In genomic region chr16:23519771-23520170, GRCm38 (mm10) we compare ENCODE assay signal across 10 mouse cellular contexts. TPM values are rescaled to one million over a fixed set of nuclear protein-coding genes. Genes with fewer than 3 reads are reported as not detected.
DNase-seq lines count a peak whose midpoint lies in the region; ATAC-seq lines count a peak whose summit lies in the region.
"Had no signal": no experiment of that assay in that cellular context is flagged by ENCODE, and none has a peak within 500 bp of the region (broad histone marks: within the 10 kb centered on the region; RNA-seq: fewer than 3 reads in every experiment).

No protein-coding gene starts in this region.

- H3K27ac ChIP-seq in heart, embryonic 15.5 days = peak overlapping the region; percentile 89
- H3K27ac ChIP-seq in embryonic facial prominence, embryonic 12.5 days = peak overlapping the region; percentile 81; the same call in 1 of the 2 replicates
- H3K27ac ChIP-seq in hindbrain, embryonic 15.5 days (replicated peaks) = peak overlapping the region; percentile 90
- H3K27ac ChIP-seq in midbrain, embryonic 13.5 days = peak overlapping the region; percentile 92

- H3K4me3 ChIP-seq in heart, embryonic 15.5 days = peak overlapping the region; percentile 55
- H3K4me3 ChIP-seq in embryonic facial prominence, embryonic 12.5 days = peak overlapping the region; percentile 27; the same call in 1 of the 2 replicates
- peak overlapping the region; percentile 47 for H3K4me3 ChIP-seq in hindbrain, embryonic 15.5 days
- peak overlapping the region; percentile 53 for H3K4me3 ChIP-seq in midbrain, embryonic 13.5 days (replicated peaks)

- no peak for DNase-seq in heart, postnatal 14 days
- DNase-seq in c-Kit-positive CD71-positive TER-119-positive erythroid progenitor cells, embryonic 14.5 days (ENCODE audit: low spot score) = no peak
- no peak for DNase-seq in ovary, postnatal 36 days (ENCODE audit: low spot score)
- DNase-seq in spleen, postnatal 10 days (ENCODE audit: low spot score in 2 of 2) = no peak
- DNase-seq: thymus, postnatal 4 days had no signal

- no peak for ATAC-seq in heart, embryonic 15.5 days (replicated peaks; ENCODE audit: insufficient number of reproducible peaks, insufficient read depth, low FRiP score, low read depth)
- no peak for ATAC-seq in embryonic facial prominence, embryonic 12.5 days (ENCODE audit: insufficient number of reproducible peaks, insufficient read depth, low FRiP score, low TSS enrichment)
- ATAC-seq in hindbrain, embryonic 15.5 days (ENCODE audit: low FRiP score, low read depth) = no peak
- ATAC-seq in midbrain, embryonic 13.5 days = no peak

- H3K4me1 ChIP-seq in heart, embryonic 15.5 days (replicated peaks) = peaks cover 74% of the 10 kb centered on the region
- H3K4me1 ChIP-seq in embryonic facial prominence, embryonic 12.5 days = peaks cover 44% of the 10 kb centered on the region
- peaks cover 73% of the 10 kb centered on the region for H3K4me1 ChIP-seq in hindbrain, embryonic 15.5 days (replicated peaks)
- peaks cover 80% of the 10 kb centered on the region for H3K4me1 ChIP-seq in midbrain, embryonic 13.5 days (replicated peaks)

- H3K9me3 ChIP-seq in heart, embryonic 15.5 days (replicated peaks) = no peaks in the 10 kb centered on the region
- no peaks in the 10 kb centered on the region for H3K9me3 ChIP-seq in embryonic facial prominence, embryonic 12.5 days
- H3K9me3 ChIP-seq in hindbrain, embryonic 15.5 days = no peaks in the 10 kb centered on the region
- H3K9me3 ChIP-seq in midbrain, embryonic 13.5 days = no peaks in the 10 kb centered on the region

- peak overlapping the region; percentile 65 for H3K9ac ChIP-seq in heart, embryonic 15.5 days
- H3K9ac ChIP-seq in embryonic facial prominence, embryonic 12.5 days = peak overlapping the region; percentile 10; the same call in 1 of the 2 replicates
- peak overlapping the region; percentile 64 for H3K9ac ChIP-seq in hindbrain, embryonic 15.5 days
- H3K9ac ChIP-seq in midbrain, embryonic 13.5 days (replicated peaks) = peak overlapping the region; percentile 79

- peak overlapping the region; percentile 67 for H3K4me2 ChIP-seq in heart, embryonic 15.5 days
- peak overlapping the region; percentile 47 for H3K4me2 ChIP-seq in embryonic facial prominence, embryonic 12.5 days (replicated peaks)
- peak overlapping the region; percentile 73 for H3K4me2 ChIP-seq in hindbrain, embryonic 15.5 days
- H3K4me2 ChIP-seq in midbrain, embryonic 13.5 days (replicated peaks) = peak overlapping the region; percentile 70

- H3K27me3 ChIP-seq in heart, embryonic 15.5 days = no peaks in the 10 kb centered on the region
- no peaks in the 10 kb centered on the region for H3K27me3 ChIP-seq in embryonic facial prominence, embryonic 12.5 days
- no peaks in the 10 kb centered on the region for H3K27me3 ChIP-seq in hindbrain, embryonic 15.5 days
- no peaks in the 10 kb centered on the region for H3K27me3 ChIP-seq in midbrain, embryonic 13.5 days

- intact Hi-C loops in heart, postnatal 14 days (cut with DNase I) = no loop called here

- H3K36me3 ChIP-seq in heart, embryonic 15.5 days = no peaks in the 10 kb centered on the region
- no peaks in the 10 kb centered on the region for H3K36me3 ChIP-seq in embryonic facial prominence, embryonic 12.5 days
- no peaks in the 10 kb centered on the region for H3K36me3 ChIP-seq in hindbrain, embryonic 15.5 days
- H3K36me3 ChIP-seq in midbrain, embryonic 13.5 days = no peaks in the 10 kb centered on the region
- H3K36me3 ChIP-seq: G1E had no signal

- WGBS in heart, embryonic 15.5 days = 0% methylated on average over 1 of the region's 1 CpGs
- 11% methylated on average over 1 of the region's 1 CpGs for WGBS in embryonic facial prominence, embryonic 12.5 days
- 12% methylated on average over 1 of the region's 1 CpGs for WGBS in hindbrain, embryonic 15.5 days
- WGBS in midbrain, embryonic 13.5 days = 14% methylated on average over 1 of the region's 1 CpGs

RNA-seq across cellular contexts. Expression of gene Rtp4, which starts 0.3 kb away (rescaled TPM):
- polyA plus RNA-seq in heart, embryonic 15.5 days (2015; fragmentation: Nextera tagmentation; extraction: Ambion mirVana) = 8.4 and 10.6 TPM in 2 replicates
- 1 to 10 TPM; 2.4 to 3.0 TPM for total RNA-seq in heart, postnatal 14 days (2021)
- polyA plus RNA-seq in embryonic facial prominence, embryonic 12.5 days (2016; fragmentation: Nextera tagmentation; extraction: Ambion mirVana) = 3.0 and 3.7 TPM in 2 replicates
- polyA plus RNA-seq in hindbrain, embryonic 15.5 days (2015; fragmentation: Nextera tagmentation; extraction: Ambion mirVana) = 4.8 and 6.0 TPM in 2 replicates
- polyA plus RNA-seq in midbrain, embryonic 13.5 days (2015; fragmentation: Nextera tagmentation; extraction: Ambion mirVana) = 2.0 and 3.4 TPM in 2 replicates
- polyA plus RNA-seq: G1E had no signal

RNA-seq across cellular contexts. Expression of gene Masp1, which starts 0.8 kb away (rescaled TPM):
- 13.1 and 14.0 TPM in 2 replicates for polyA plus RNA-seq in heart, embryonic 15.5 days (2015; fragmentation: Nextera tagmentation; extraction: Ambion mirVana)
- 10 to 100 TPM; 20.5 to 23.5 TPM for total RNA-seq in heart, postnatal 14 days (2021)
- polyA plus RNA-seq in embryonic facial prominence, embryonic 12.5 days (2016; fragmentation: Nextera tagmentation; extraction: Ambion mirVana) = 3.3 and 4.5 TPM in 2 replicates
- 25.3 and 28.4 TPM in 2 replicates for polyA plus RNA-seq in hindbrain, embryonic 15.5 days (2015; fragmentation: Nextera tagmentation; extraction: Ambion mirVana)
- 37.5 and 44.7 TPM in 2 replicates for polyA plus RNA-seq in midbrain, embryonic 13.5 days (2015; fragmentation: Nextera tagmentation; extraction: Ambion mirVana)
- polyA plus RNA-seq: G1E had no signal

Comparison
In these comparisons a context has a peak if more than half of its experiments do, and no peak if none do; other contexts are left out.
1. H3K9ac ChIP-seq: peak in every context shown above with its lines; median percentile 79 in midbrain, embryonic 13.5 days; 65 in heart, embryonic 15.5 days; 64 in hindbrain, embryonic 15.5 days; 10 in embryonic facial prominence, embryonic 12.5 days.